Mouse (Mus musculus): ENCODE results near the gene Atg16l2. TPM values are rescaled to one million over a fixed set of nuclear protein-coding genes. Genes with fewer than 3 reads are reported as not detected.

Gene Atg16l2
- total and polyA plus RNA-seq, 3 experiments: 7.9 to 8.8 TPM; not detected in 1

GRCm38 (mm10) chr7:101284504-101284903 is 17.5 kb downstream of the Atg16l2 start:
- H3K36me3 ChIP-seq (ENCODE audit: control insufficient read depth in 1 of 2, insufficient read depth in 2 of 2, low read length in 2 of 2): no peaks in the 10 kb centered on the region; a peak in 1 of 4 replicates
- no peak overlapping the region for H3K27ac ChIP-seq (ENCODE audit: control insufficient read depth, low read depth, low read length)
- H3K79me2 ChIP-seq (ENCODE audit: control insufficient read depth, insufficient read depth, low read length, poor library complexity): no peaks in the 10 kb centered on the region
- H3K9ac ChIP-seq (ENCODE audit: control insufficient read depth, low read depth, low read length, poor library complexity, severe bottlenecking): no peak overlapping the region
- TF ChIP-seq RCOR1 (IDR thresholded peaks at IDR 0.05; ENCODE audit: low read depth, low read length): no peak
- no peak for TF ChIP-seq POLR2A (IDR thresholded peaks at IDR 0.05; ENCODE audit: control insufficient read depth in 1 of 2, insufficient read depth in 1 of 2, low read depth in 1 of 2, low read length in 2 of 2, poor library complexity in 1 of 2)
- no peak for TF ChIP-seq MAX (IDR thresholded peaks at IDR 0.05; ENCODE audit: low read length)
- TF ChIP-seq EP300 (IDR thresholded peaks at IDR 0.05; ENCODE audit: low read depth in 1 of 2, low read length in 2 of 2): no peak
- TF ChIP-seq MEF2A (IDR thresholded peaks at IDR 0.05; ENCODE audit: extremely low read depth, insufficient replicate concordance, low read depth, low read length, poor library complexity, severe bottlenecking): no peak
- no peak for TF ChIP-seq USF1 (IDR thresholded peaks at IDR 0.05; ENCODE audit: low read depth, low read length)
- TF ChIP-seq ZNF384 (IDR thresholded peaks at IDR 0.05; ENCODE audit: low read depth, low read length): no peak
- no peak for TF ChIP-seq KAT2A (conservative IDR thresholded peaks at IDR 0.05; ENCODE audit: low read depth, low read length)
- no peak for TF ChIP-seq RAD21 (IDR thresholded peaks at IDR 0.05; ENCODE audit: low read depth, low read length)
- TF ChIP-seq USF2 (IDR thresholded peaks at IDR 0.05; ENCODE audit: borderline replicate concordance in 1 of 2, insufficient read depth in 1 of 2, low read depth in 1 of 2, low read length in 2 of 2): no peak
- no peak for TF ChIP-seq SIN3A (IDR thresholded peaks at IDR 0.05; ENCODE audit: low read length)
- TF ChIP-seq GABPA (IDR thresholded peaks at IDR 0.05; ENCODE audit: low read depth, low read length): no peak
- TF ChIP-seq POLR2AphosphoS2 (IDR thresholded peaks at IDR 0.05; ENCODE audit: low read length): no peak
- TF ChIP-seq ELF1 (IDR thresholded peaks at IDR 0.05; ENCODE audit: low read depth, low read length): no peak
- TF ChIP-seq TBP (IDR thresholded peaks at IDR 0.05; ENCODE audit: low read depth, low read length): no peak
- no peak for TF ChIP-seq MAZ (IDR thresholded peaks at IDR 0.05; ENCODE audit: low read depth, low read length)
- TF ChIP-seq NRF1 (IDR thresholded peaks at IDR 0.05; ENCODE audit: insufficient read depth, low read depth, low read length, poor library complexity, severe bottlenecking): no peak
- TF ChIP-seq ZKSCAN1 (IDR thresholded peaks at IDR 0.05; ENCODE audit: low read depth, low read length): no peak
- TF ChIP-seq UBTF (IDR thresholded peaks at IDR 0.05; ENCODE audit: borderline replicate concordance, insufficient read depth, low read depth, low read length): no peak
- TF ChIP-seq TCF12 (IDR thresholded peaks at IDR 0.05; ENCODE audit: low read depth, low read length): no peak
- H3K4me3 ChIP-seq (ENCODE audit: control insufficient read depth in 1 of 2, insufficient read depth in 1 of 2, low read depth in 2 of 2, low read length in 2 of 2): no peak overlapping the region
- no peak for DNase-seq (ENCODE audit: low read depth, low spot score)
- H3K9me3 ChIP-seq (replicated peaks; ENCODE audit: insufficient read depth, low read length): no peaks in the 10 kb centered on the region
- H3K4me1 ChIP-seq (ENCODE audit: control insufficient read depth in 1 of 2, insufficient read depth in 2 of 2, low read length in 2 of 2): no peaks in the 10 kb centered on the region
- no peaks in the 10 kb centered on the region for H3K27me3 ChIP-seq (ENCODE audit: control insufficient read depth in 1 of 2, insufficient read depth in 2 of 2, low read length in 2 of 2)

DNA sequence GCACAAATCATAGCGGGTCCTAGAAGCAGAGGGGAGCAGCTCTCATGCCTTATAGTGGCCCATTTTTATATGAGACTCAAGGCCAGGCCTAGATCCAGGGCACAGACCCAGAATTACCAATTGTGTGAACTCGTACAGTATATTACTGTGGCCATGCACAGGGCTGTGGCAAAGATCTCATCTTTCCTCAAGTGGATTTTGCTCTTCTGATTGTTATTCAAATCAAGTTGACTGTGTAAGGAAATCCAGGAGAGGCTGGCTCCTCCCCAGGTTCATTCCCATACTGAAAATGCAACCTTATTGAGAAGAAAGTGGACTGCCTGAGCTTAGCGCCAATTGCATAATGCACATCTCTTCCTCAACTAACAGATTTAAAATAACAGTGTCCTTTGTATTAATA is 19.3 kb downstream of the Atg16l2 start:
- H3K9ac ChIP-seq (ENCODE audit: control insufficient read depth, low read depth, low read length, poor library complexity, severe bottlenecking): no peak overlapping the region
- no peaks in the 10 kb centered on the region for H3K27me3 ChIP-seq (ENCODE audit: control insufficient read depth in 1 of 2, insufficient read depth in 2 of 2, low read length in 2 of 2)
- no peaks in the 10 kb centered on the region for H3K9me3 ChIP-seq (replicated peaks; ENCODE audit: insufficient read depth, low read length)
- H3K4me3 ChIP-seq (ENCODE audit: control insufficient read depth in 1 of 2, insufficient read depth in 1 of 2, low read depth in 2 of 2, low read length in 2 of 2): no peak overlapping the region
- H3K36me3 ChIP-seq (ENCODE audit: control insufficient read depth in 1 of 2, insufficient read depth in 2 of 2, low read length in 2 of 2): no peaks in the 10 kb centered on the region; a peak in 1 of 4 replicates
- no peak for DNase-seq (ENCODE audit: low read depth, low spot score)
- no peaks in the 10 kb centered on the region for H3K4me1 ChIP-seq (ENCODE audit: control insufficient read depth in 1 of 2, insufficient read depth in 2 of 2, low read length in 2 of 2)
- H3K79me2 ChIP-seq (ENCODE audit: control insufficient read depth, insufficient read depth, low read length, poor library complexity): no peaks in the 10 kb centered on the region
- H3K27ac ChIP-seq (ENCODE audit: control insufficient read depth, low read depth, low read length): no peak overlapping the region
- no peak for TF ChIP-seq MAX (IDR thresholded peaks at IDR 0.05; ENCODE audit: low read length)
- no peak for TF ChIP-seq TAL1 (IDR thresholded peaks at IDR 0.05; ENCODE audit: low read length)
- no peak for TF ChIP-seq BHLHE40 (IDR thresholded peaks at IDR 0.05; ENCODE audit: borderline replicate concordance, low read depth, low read length)
- no peak for TF ChIP-seq SIN3A (IDR thresholded peaks at IDR 0.05; ENCODE audit: low read length)
- TF ChIP-seq MYC (IDR thresholded peaks at IDR 0.05; ENCODE audit: low read depth, low read length): no peak
- no peak for TF ChIP-seq TCF12 (IDR thresholded peaks at IDR 0.05; ENCODE audit: low read depth, low read length)
